ENCODE assay signal across 21 mouse cellular contexts in genomic region chr11:109535966-109536365, GRCm38 (mm10).
DNase-seq lines count a peak whose midpoint lies in the region; ATAC-seq lines count a peak whose summit lies in the region.
"Had no signal": no experiment of that assay in that cellular context is flagged by ENCODE, and none has a peak within 500 bp of the region (broad histone marks: within the 10 kb centered on the region; RNA-seq: fewer than 3 reads in every experiment).

No protein-coding gene starts in this region.

- no peaks in the 10 kb centered on the region for H3K9me3 ChIP-seq in heart, embryonic 10.5 days
- H3K9me3 ChIP-seq in forebrain, embryonic 11.5 days (ENCODE audit: control insufficient read depth, low read length) = no peaks in the 10 kb centered on the region
- H3K9me3 ChIP-seq: embryonic facial prominence, embryonic 12.5 days; forebrain, embryonic 12.5 days; heart, embryonic 12.5 days; hindbrain, embryonic 10.5 days; intestine, embryonic 15.5 days had no signal

- H3K9ac ChIP-seq in forebrain, embryonic 11.5 days (ENCODE audit: low read length) = no peak overlapping the region
- H3K9ac ChIP-seq: embryonic facial prominence, embryonic 12.5 days; forebrain, embryonic 12.5 days; heart, embryonic 12.5 days; hindbrain, embryonic 14.5 days; intestine, embryonic 15.5 days had no signal

- H3K27ac ChIP-seq in heart, embryonic 10.5 days = no peak overlapping the region
- no peak overlapping the region for H3K27ac ChIP-seq in forebrain, embryonic 11.5 days (ENCODE audit: low read depth, low read length)
- H3K27ac ChIP-seq: embryonic facial prominence, embryonic 12.5 days; forebrain, embryonic 12.5 days; heart, adult 2 months; hindbrain, embryonic 10.5 days; hindbrain, embryonic 14.5 days; intestine, embryonic 15.5 days had no signal

- no peaks in the 10 kb centered on the region for H3K36me3 ChIP-seq in heart, embryonic 10.5 days
- no peaks in the 10 kb centered on the region for H3K36me3 ChIP-seq in forebrain, embryonic 11.5 days (ENCODE audit: control insufficient read depth, insufficient read depth, low read length)
- H3K36me3 ChIP-seq: embryonic facial prominence, embryonic 12.5 days; forebrain, embryonic 12.5 days; heart, embryonic 12.5 days; hindbrain, embryonic 10.5 days; intestine, embryonic 15.5 days had no signal

- peak; percentile 11 for DNase-seq in left cerebral cortex, postnatal 4 days
- no peak for DNase-seq in left cerebral cortex, adult 8-10 months (ENCODE audit: low spot score in 2 of 2)
- DNase-seq in cerebellum, adult 8-10 months = peak; percentile 63
- DNase-seq in cerebellum, postnatal 14 days = peak; percentile 44 to 75
- no peak for DNase-seq in heart, embryonic 10.5 days (ENCODE audit: low spot score)
- no peak for DNase-seq in forebrain, embryonic 11.5 days (ENCODE audit: low spot score)
- no peak for DNase-seq in Muller cell, postnatal 12 days (ENCODE audit: inconsistent ontology term)
- DNase-seq: adrenal gland, postnatal 14 days; embryo, embryonic 11 days; gastrocnemius, postnatal 10 days; heart, adult 2 months; kidney, adult 18-20 months had no signal

- intact Hi-C loops in left cerebral cortex, postnatal 4 days (cut with DNase I) = no loop called here

- no peak for ATAC-seq in forebrain, embryonic 11.5 days (replicated peaks; ENCODE audit: low FRiP score)
- ATAC-seq: activated CD4-positive, CD25-positive, alpha-beta regulatory T cell, adult 4 months; forebrain, embryonic 16.5 days; intestine, embryonic 15.5 days; Patski had no signal

- no peak overlapping the region for H3K4me2 ChIP-seq in forebrain, embryonic 11.5 days (ENCODE audit: low read depth, low read length, severe bottlenecking)
- H3K4me2 ChIP-seq: embryonic facial prominence, embryonic 12.5 days; forebrain, embryonic 12.5 days; heart, embryonic 12.5 days; hindbrain, embryonic 14.5 days; intestine, embryonic 15.5 days had no signal

- H3K4me3 ChIP-seq in heart, embryonic 10.5 days = no peak overlapping the region
- no peak overlapping the region for H3K4me3 ChIP-seq in forebrain, embryonic 11.5 days (ENCODE audit: low read depth, low read length)
- H3K4me3 ChIP-seq: embryonic facial prominence, embryonic 12.5 days; forebrain, embryonic 12.5 days; heart, adult 2 months; heart, embryonic 12.5 days; hindbrain, embryonic 10.5 days; intestine, embryonic 15.5 days had no signal

- peaks cover 9% of the 10 kb centered on the region for H3K4me1 ChIP-seq in heart, embryonic 10.5 days
- 0 out of 2 replicates have a peak, but pooled peaks cover 2% of the 10 kb centered on the region for H3K4me1 ChIP-seq in forebrain, embryonic 11.5 days (replicated peaks; ENCODE audit: control insufficient read depth, insufficient read depth, low read length)
- H3K4me1 ChIP-seq: intestine, embryonic 15.5 days had no signal

- peaks cover 16% of the 10 kb centered on the region; the same call in 1 of the 2 replicates for H3K27me3 ChIP-seq in heart, embryonic 10.5 days (ENCODE audit: insufficient read depth, poor library complexity, severe bottlenecking)
- H3K27me3 ChIP-seq in forebrain, embryonic 11.5 days (ENCODE audit: control insufficient read depth, insufficient read depth, low read length) = no peaks in the 10 kb centered on the region
- H3K27me3 ChIP-seq: embryonic facial prominence, embryonic 12.5 days; forebrain, embryonic 12.5 days; heart, embryonic 12.5 days; intestine, embryonic 15.5 days; Patski had no signal

- WGBS in heart, embryonic 10.5 days = 87% methylated on average over 6 of the region's 6 CpGs
- 91% methylated on average over 6 of the region's 6 CpGs for WGBS in forebrain, embryonic 11.5 days

Comparison
In these comparisons a context has a peak if more than half of its experiments do, and no peak if none do; other contexts are left out.
1. DNase-seq: peak in left cerebral cortex, postnatal 4 days (single experiment), cerebellum, adult 8-10 months (single experiment) and cerebellum, postnatal 14 days (2 of 2); none in left cerebral cortex, adult 8-10 months (0 of 2), heart, embryonic 10.5 days (single experiment), forebrain, embryonic 11.5 days (single experiment) and Muller cell, postnatal 12 days (single experiment).